Mouse (Mus musculus): Measurements from ENCODE around the gene Mgat4d. TPM values are rescaled to one million over a fixed set of nuclear protein-coding genes. Genes with fewer than 3 reads are reported as not detected.
"Not testable (repeated sequence)": the region's sequence is repeated elsewhere in the genome, so short reads cannot be mapped to it uniquely, and the experiment has no call there.

Gene Mgat4d
- total RNA-seq, 2 experiments from 2014 or later, result not detected

DNA sequence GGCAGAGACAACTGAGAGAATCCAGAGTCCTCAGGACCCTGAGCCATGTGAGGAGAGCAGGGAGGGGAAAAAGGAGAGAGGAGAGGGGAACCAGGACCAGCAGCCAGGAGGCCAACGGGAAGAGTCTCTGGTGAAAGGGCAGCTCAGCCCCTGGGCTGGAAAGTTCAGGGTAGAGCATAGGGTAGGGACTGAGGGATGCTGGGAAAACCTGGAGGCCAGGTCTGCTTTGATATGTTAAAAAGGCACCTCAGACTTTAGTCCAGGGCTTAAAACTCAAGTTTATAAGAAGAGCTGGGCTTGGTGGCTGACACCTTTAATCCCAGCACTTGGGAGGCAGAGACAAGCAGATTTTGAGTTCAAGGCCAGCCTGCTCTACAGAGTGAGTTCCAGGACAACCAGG lies 44.2 kb downstream of the Mgat4d start:
- no peak for DNase-seq

DNA sequence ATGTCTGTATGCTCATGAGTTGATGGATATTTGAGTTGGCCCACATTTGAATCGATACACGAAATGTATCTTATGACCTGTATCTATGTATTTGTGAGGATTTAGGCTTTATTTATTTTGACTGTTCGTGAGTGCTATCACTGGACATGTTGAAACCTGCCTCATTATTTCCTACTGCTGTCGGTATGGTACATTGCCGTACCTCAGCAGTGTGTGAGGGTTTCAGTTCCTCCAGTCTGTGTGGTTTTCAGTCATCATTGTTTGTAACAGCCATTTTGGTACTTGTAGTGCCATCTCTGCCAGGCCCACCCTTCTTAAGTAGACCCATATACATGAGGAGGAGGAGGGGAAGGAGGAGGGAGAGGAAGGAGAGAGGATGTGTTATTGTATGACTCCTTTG lies 46.1 kb downstream of the Mgat4d start:
- DNase-seq, result no peak

DNA sequence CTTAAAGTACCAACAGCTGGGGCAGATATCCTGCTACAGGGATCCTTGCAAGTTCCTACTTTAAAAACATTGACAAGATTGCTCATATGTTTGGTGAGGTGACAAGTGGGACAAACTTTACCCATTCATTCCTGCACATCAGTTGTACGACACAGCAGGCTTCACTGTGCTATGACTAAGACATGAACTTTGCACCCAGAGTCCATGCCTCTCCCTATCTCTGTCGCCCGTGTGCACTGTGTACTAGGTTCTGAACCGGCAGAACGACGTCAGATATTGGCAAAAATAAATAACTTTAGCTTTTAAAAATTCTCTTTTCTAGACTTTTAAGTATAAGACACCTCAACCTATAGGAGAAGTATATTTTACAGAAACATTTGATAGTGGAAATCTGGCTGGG lies 48.4 kb downstream of the Mgat4d start:
- no peak for DNase-seq

DNA sequence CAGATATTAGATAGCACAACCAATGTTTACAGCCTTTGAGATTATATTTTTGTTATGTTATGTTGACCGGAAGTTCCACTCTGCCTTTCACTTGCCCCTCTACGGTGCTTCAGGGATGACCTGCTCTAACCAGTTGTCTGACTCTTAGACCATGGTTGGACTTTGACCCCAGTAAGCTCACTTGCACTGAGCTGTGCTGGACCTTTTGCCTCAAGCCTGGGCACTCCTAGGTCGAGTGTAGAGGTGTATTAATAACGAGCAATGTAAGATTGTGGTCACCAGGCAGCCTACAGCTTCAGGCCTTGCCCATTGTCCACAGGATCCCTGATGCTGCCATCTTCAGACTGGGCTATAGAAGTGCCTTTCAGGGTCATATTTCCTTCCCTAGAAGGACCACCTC lies 49.5 kb downstream of the Mgat4d start:
- DNase-seq, result no peak

DNA sequence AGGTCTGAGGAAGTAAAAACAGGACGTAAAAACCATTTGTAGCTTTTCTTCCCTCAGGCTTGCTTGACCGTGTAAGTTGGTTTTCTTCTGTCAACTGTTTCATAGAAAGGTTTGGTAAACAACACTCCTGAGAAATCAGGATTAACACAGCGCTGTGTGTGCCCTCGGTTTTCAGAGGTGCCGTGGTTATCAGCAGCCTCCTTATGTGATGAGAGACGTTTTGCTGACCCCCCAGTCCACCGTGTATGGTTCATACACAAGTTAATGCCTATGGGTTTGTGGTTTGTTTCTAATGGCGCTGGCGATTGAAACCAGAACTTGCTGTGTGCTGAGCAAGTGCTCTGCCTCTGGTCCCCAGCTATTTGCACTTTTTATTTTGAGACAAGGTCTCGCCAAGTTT lies 57.3 kb downstream of the Mgat4d start:
- DNase-seq, result no peak

DNA sequence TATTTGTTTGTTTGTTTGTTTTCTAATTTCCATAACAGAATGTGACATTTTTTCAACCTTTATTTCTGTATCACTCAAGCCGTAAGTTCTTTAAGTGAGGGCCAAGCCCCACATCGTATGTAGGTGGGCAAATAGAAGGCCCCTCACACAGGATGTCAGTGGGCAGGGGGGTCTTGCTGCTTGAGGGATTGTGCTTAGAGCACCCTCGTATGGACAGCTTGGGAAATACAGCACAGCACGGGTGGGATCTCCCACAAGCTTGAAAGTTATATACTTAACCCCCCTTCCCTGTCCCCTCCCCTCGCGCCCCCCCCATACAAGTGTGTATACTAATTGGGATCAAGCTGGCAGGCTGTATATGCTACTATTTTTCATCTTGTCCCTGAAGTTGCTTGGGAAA lies 58.6 kb downstream of the Mgat4d start:
- DNase-seq, result no peak

DNA sequence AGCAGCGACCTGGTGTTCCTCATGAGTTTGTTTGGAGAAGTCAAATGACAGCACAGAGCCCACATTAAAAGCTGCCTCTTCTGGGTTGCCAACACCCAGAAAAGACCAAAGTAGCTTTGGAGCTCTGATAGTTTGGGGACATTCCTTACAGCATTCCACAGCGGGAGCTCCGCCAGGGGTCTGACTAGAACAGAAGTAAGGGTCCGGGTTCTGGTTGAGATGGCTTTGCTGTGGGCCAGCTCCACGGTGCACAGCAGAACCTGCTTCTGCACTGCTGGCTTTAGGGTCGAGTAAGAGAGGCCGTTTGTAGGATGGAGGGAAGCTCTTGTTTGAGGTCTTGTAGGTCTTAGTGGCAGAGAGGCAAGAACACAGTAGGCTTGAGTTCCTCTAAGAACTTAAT lies 60.2 kb downstream of the Mgat4d start:
- no peak for DNase-seq

DNA sequence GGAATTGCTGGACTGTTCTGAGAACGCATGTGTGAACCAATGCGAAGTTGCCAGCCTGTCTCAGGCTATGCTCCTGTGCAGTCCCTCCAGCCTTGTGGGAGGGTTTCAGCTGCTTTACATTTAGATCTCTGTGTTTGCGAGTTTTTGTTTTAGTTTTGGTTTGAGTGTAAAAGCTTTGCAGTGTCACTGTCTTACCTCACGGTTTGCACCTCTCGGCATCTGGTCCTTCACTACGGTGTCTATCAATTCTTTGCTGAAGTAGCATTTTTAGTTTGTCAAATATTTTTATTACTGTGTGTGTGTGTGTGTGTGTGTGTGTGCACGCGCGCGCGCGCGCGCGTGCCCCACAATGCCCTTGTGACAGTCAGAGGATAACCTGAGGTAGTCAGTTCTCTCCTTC lies 68.6 kb downstream of the Mgat4d start:
- DNase-seq, result no peak

DNA sequence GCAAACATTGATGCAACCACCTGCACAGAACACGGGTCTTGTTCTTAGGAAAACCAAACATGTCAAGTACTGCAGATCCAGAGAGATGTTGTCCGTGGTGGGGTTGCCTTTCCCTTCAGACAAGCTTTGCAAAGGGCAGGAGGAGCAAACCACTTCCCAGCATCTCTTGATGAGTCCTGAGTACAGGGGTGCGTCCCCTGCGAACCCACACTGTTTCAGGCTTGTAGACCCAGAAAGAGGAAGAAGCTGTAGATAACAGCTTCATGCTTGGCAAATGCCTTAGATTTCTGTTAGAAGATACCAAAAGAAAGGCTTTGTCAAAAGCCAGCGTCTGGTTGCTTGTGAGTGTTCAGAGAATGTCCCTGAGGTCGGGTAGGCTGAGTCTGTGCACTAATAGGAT lies 69.7 kb downstream of the Mgat4d start:
- DNase-seq, result no peak

DNA sequence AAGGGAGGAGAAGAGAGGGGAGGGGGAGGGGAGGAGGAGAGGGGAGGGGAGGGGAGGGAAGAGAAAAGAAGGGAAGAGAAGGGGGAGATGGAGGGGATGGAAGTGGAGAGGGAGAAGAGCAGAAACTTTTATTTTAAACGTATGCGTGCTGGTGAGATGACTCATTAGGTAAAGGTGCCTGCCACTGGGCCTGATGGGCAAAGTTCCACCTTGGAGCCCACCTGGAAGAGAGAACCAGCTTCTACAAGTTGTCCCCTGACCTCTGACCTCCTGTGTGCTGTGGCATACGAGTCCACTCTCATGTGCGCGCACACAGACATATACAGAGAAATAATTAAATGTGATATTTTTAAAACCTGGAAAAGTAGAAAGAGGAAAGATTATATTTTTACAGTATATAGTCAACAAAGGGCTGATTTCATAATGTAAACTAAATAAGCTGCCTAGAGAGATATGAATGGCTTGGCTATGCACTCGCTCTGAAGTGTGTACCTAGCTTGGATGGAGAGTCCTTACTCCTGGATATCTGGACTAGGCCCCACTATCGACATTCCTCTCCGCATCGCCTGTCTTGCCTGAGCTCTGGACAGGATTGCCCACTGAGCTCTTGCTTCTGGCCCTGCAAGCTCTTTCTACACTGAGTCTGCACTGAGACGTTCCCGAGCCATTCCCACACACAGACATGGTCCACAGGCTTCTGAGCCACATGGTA lies 70.7 kb downstream of the Mgat4d start:
- no peak for DNase-seq

DNA sequence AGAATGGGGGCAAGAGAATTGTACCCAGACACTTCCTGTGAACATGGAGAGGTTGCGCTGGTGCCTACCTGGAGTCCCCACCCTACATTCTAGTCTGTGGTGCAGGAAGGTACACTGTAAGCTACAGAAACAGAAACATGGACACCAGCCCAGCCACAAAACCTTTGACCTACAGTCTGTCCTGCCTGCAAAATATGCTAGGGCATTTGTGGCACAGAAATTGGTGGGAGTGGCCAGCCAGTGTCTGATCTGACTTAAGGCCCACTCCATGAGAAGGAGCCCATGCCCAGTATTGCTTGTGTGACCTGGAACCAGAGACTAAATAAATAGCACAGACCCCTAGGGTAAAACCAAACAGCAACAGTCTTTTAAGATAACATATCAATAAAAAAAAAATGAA lies 73.1 kb downstream of the Mgat4d start:
- no peak for DNase-seq

DNA sequence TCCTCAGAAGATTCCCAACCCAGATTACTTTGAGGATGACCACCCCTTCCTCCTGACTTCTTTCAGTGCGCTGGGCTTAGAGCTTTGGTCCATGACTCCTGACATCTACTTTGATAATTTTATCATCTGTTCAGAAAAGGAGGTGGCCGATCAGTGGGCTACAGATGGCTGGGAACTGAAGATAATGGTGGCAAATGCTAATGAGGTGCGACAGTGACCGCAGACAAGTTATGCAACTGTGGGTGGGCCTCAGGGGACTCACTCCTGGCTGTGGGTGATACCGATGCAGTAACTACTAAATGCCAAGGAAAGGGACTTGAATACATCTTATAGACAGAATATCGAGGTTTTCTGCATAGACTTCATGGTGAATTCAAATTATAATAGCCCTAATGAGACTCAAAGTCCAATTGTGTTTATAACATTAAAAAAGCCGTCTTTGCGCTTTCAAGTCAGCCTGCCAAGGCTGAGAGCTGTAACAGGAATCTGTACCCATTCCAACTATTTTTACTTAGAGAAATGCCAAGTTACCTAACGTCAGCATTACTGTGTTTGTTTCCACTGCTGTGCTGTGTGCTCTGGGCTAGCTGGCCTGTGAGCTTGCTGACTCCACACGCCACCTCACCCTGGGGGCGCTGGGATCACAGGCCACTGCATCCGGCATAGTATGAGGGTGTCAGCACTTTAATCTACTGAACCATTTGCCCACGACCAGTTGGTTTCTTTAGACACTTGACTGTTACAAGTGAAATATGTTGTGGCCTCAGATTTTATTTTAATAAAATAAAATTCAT lies 75.0 kb downstream of the Mgat4d start:
- no peak for DNase-seq

DNA sequence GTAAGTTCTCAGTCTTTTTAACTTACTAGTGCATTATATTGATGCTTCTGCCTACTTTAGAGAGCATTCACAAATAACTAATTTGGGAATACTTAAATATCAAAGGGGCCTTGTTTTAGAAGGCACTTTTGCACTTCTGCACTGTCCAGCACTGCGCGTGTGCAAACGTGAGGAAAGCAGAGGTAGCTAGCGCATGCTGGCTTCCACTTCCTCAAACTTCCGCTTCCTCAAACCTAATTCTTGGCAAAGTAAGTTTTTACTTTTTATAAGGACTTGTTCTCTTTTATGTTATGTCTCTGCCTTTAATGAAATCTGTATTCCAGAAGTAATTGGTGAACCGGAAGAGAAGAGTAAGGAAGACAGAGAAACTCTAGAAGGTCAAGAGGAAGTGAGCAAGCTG lies 76.9 kb downstream of the Mgat4d start:
- no peak for DNase-seq

DNA sequence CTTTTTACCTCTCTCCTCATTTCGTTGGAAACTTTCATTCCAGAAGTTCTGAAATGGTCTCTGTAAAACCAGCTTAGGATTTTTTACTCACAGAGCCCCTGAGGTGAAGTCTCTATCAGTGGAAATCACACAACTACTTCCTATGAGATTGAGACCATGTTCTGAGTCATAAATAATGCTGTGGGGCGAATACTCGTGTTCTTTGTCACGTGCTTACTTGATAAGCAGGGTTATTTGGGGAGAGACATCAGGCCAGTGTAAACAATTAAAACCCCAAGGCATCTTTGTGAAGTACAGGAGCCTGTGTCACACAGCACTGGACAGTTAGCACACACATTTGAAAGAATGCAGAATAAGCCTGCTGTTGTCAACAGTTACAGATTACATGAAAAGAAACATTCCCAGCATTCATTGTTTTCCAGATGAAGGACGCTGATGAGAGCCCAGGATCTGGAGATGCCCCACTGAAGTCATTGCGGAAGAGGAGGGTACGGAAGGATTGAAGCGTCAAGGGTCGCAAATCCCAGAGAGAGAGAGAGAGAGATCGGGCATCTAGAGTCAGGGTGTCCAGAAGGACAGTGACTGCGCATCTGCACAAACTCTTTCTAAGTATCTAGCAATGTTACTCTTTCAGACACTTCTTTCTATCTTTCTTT lies 78.0 kb downstream of the Mgat4d start:
- DNase-seq, result no peak

DNA sequence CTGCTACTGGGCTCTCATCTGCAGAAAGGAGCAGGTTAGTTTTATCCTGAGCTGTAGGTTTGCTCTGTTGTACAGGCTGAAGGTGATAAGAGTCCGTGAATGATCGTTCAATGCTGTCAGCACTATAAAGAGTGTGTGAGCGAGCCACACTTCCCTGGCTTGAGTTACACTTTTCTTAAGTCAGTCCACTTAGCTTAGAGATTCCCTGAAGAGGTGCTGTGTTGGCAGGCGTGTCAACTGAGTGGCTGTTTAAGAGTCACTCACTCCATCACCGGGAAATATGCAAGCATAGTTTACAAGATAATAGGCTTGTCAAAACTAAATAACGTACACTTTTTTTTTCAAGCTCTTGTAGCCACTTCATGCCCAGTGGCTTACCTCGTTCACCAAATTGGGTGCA lies 78.7 kb downstream of the Mgat4d start:
- DNase-seq, result no peak

DNA sequence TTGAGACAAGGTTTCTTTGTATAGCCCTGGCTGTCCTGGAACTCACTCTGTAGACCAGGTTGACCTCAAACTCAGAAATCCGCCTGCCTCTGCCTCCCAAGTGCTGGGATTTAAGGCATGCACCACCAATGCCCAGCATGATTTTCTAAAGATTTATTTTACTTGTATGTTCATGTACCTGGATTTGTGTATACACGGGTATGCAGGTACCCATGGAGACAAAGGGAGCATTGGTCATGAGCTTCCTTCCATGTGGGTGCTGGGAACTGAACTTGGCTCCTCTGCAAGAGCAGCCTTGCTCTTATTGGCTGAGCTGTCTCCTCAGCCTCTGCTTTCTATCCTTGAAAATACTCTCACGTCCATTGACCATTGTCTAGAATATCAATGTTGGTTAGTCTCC lies 80.3 kb downstream of the Mgat4d start:
- not testable (repeated sequence) for DNase-seq

DNA sequence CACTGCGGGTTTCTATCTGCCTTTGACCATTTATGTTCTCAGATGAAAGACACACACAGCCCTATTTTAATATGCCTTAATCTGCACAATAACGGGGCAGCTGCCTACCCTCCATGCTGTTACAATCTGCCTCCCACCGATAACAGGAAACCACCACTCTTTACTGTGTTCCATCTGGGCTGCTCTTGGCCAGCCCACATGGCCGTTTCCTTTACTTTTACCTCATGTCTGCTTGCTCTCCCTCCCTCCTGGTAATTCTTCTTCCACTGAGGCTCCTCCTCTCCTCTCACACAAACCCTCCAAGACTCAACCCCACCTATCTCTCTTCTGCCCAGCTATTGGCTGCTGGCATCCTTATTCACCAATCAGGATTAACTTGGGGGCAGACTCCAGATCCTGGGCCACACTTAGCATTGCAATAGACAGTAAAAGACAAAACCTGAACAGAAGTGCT lies 80.8 kb downstream of the Mgat4d start:
- no peak for DNase-seq

Other genes with a start within 250 kb of the Mgat4d start
- gene Tbc1d9, start 183.1 kb upstream of the Mgat4d start, total RNA-seq (2021), result 10 to 100 TPM; 65.0 to 65.7 TPM
- under 1 TPM; 0.75 to 0.83 TPM for gene Gm10645, start 182.3 kb upstream of the Mgat4d start, total RNA-seq (2021)
- not detected for gene Ucp1, start 58.1 kb upstream of the Mgat4d start, total RNA-seq (2021)
- 10 to 100 TPM; 14.6 to 15.6 TPM for gene Elmod2, start 16.0 kb upstream of the Mgat4d start, total RNA-seq (2021)
- gene Clgn, start 41.4 kb downstream of the Mgat4d start, total RNA-seq (2021), result 1 to 10 TPM; 8.3 to 9.2 TPM
- 100 to 1,000 TPM; 213 to 246 TPM for gene Scoc, start 109.9 kb downstream of the Mgat4d start, total RNA-seq (2021)
- not detected for gene Olfr370, start 187.3 kb downstream of the Mgat4d start, total RNA-seq (2021)
- gene Ndufb7, start 218.2 kb downstream of the Mgat4d start, total RNA-seq (2021), result 100 to 1,000 TPM; 147 to 150 TPM